Mouse (Mus musculus): ENCODE measurements around the gene Fank1.

The Fank1 gene

GRCm38 (mm10) chr7:133776626-133776996 lies at the start of gene Fank1:
Gene Fank1, plus strand, starts transcription at chr7:133776861.
- DNase-seq (ENCODE audit: low spot score), result peak; percentile 68

GRCm38 (mm10) chr7:133727027-133727426 lies 49.6 kb upstream of the Fank1 start:
- no peak for DNase-seq (ENCODE audit: low spot score)

- DNase-seq (ENCODE audit: low spot score), result no peak
These were observed 47.3 kb upstream of the Fank1 start for GRCm38 (mm10) chr7:133729351-133729750.

- DNase-seq (ENCODE audit: low spot score), result no peak
These were observed 46.1 kb upstream of the Fank1 start for GRCm38 (mm10) chr7:133730324-133731191.

- DNase-seq (ENCODE audit: low spot score), result no peak
These were observed 44.6 kb upstream of the Fank1 start for GRCm38 (mm10) chr7:133731971-133732645.

GRCm38 (mm10) chr7:133740558-133740957 lies 36.1 kb upstream of the Fank1 start:
- DNase-seq (ENCODE audit: low spot score), result no peak

GRCm38 (mm10) chr7:133742530-133743325 lies 33.9 kb upstream of the Fank1 start:
- no peak for DNase-seq (ENCODE audit: low spot score)

GRCm38 (mm10) chr7:133743611-133744010 lies 33.0 kb upstream of the Fank1 start:
- no peak for DNase-seq (ENCODE audit: low spot score)

GRCm38 (mm10) chr7:133744209-133744608 lies 32.5 kb upstream of the Fank1 start:
- DNase-seq (ENCODE audit: low spot score), result no peak

- DNase-seq (ENCODE audit: low spot score), result no peak
These were observed 32.0 kb upstream of the Fank1 start for GRCm38 (mm10) chr7:133744701-133745100.

GRCm38 (mm10) chr7:133747372-133747771 lies 29.3 kb upstream of the Fank1 start:
- DNase-seq (ENCODE audit: low spot score), result no peak

GRCm38 (mm10) chr7:133748753-133749152 lies 27.9 kb upstream of the Fank1 start:
- DNase-seq (ENCODE audit: low spot score), result no peak

GRCm38 (mm10) chr7:133750666-133751065 lies 26.0 kb upstream of the Fank1 start:
- DNase-seq (ENCODE audit: low spot score), result no peak

GRCm38 (mm10) chr7:133751163-133751562 lies 25.5 kb upstream of the Fank1 start:
- DNase-seq (ENCODE audit: low spot score), result no peak

- DNase-seq (ENCODE audit: low spot score), result no peak
These were observed 18.7 kb upstream of the Fank1 start for GRCm38 (mm10) chr7:133757961-133758455.

- DNase-seq (ENCODE audit: low spot score), result no peak
These were observed 17.9 kb upstream of the Fank1 start for GRCm38 (mm10) chr7:133758716-133759115.

GRCm38 (mm10) chr7:133759611-133760353 lies 16.9 kb upstream of the Fank1 start:
- DNase-seq (ENCODE audit: low spot score), result no peak

GRCm38 (mm10) chr7:133762696-133763095 lies 14.0 kb upstream of the Fank1 start:
- DNase-seq (ENCODE audit: low spot score), result no peak

- DNase-seq (ENCODE audit: low spot score), result no peak
These were observed 12.2 kb upstream of the Fank1 start for GRCm38 (mm10) chr7:133764425-133764824.

- DNase-seq (ENCODE audit: low spot score), result no peak
These were observed 11.3 kb upstream of the Fank1 start for GRCm38 (mm10) chr7:133765240-133765848.

- DNase-seq (ENCODE audit: low spot score), result no peak
These were observed 10.8 kb upstream of the Fank1 start for GRCm38 (mm10) chr7:133765849-133766243.
